Mouse (Mus musculus) myocyte (in vitro differentiated cells): Measurements from ENCODE around the gene Gdf15.

Experiments used
- CEBPB ChIP-seq: IDR thresholded peaks from 2 replicates; pipeline ENCODE4 v1.6.1; 2011; ENCODE audit warnings: mild to moderate bottlenecking, moderate library complexity; ENCODE audit not compliant: poor library complexity, insufficient read depth, severe bottlenecking
- MYOG ChIP-seq, 3 experiments: IDR thresholded peaks; one replicate each; pipeline ENCODE4 v1.6.1; 2011; ENCODE audit warnings: control low read depth in 2 of 3, low read depth in 2 of 3, mild to moderate bottlenecking in 2 of 3; ENCODE audit not compliant: insufficient read length in 2 of 3, control insufficient read depth in 1 of 3, insufficient read depth in 1 of 3
- POLR2A ChIP-seq: IDR thresholded peaks from one replicate; pipeline ENCODE4 v1.6.1; 2011; ENCODE audit warnings: low read depth, mild to moderate bottlenecking, control low read depth, moderate library complexity; ENCODE audit not compliant: insufficient read length

GRCm38 (mm10) chr8:70663691-70664090 lies 31.4 kb upstream of the Gdf15 start:
- TF ChIP-seq MYOG (IDR thresholded peaks at IDR 0.05; ENCODE audit: control insufficient read depth in 1 of 3, insufficient read depth in 1 of 3, insufficient read length in 2 of 3, low read depth in 2 of 3) (no peak), CEBPB (no peak), POLR2A (no peak)
